Mouse (Mus musculus) C2C12 (cell line): ENCODE measurements around the gene Zc3h10. TPM values are rescaled to one million over a fixed set of nuclear protein-coding genes. Genes with fewer than 3 reads are reported as not detected.

ENCODE experiments used
- H3K27me3 ChIP-seq: one replicate; pipeline ENCODE4 v1.6.1; 2011; ENCODE audit not compliant: control insufficient read depth, insufficient read depth, insufficient read length
- H3K36me3 ChIP-seq: one replicate; pipeline ENCODE4 v1.6.1; 2011; ENCODE audit not compliant: control insufficient read depth, insufficient read depth
- H3K4me3 ChIP-seq: one replicate; pipeline ENCODE4 v1.5.1; 2011; ENCODE audit warnings: mild to moderate bottlenecking, control low read depth; ENCODE audit not compliant: poor library complexity, insufficient read depth, severe bottlenecking
- H3K79me2 ChIP-seq: one replicate; pipeline ENCODE4 v1.6.1; 2011; ENCODE audit not compliant: control insufficient read depth, insufficient read depth
- H3K79me3 ChIP-seq: one replicate; pipeline ENCODE4 v1.6.1; 2011; ENCODE audit warnings: low read depth, control low read depth
- H3ac ChIP-seq: one replicate; pipeline ENCODE3; 2011; ENCODE audit warnings: low read depth; ENCODE audit not compliant: control insufficient read depth, insufficient read length
- CEBPB ChIP-seq: IDR thresholded peaks from one replicate; pipeline ENCODE4 v1.6.1; 2011; ENCODE audit warnings: low read depth, mild to moderate bottlenecking, control low read depth, moderate library complexity
- CTCF ChIP-seq: IDR thresholded peaks from one replicate; pipeline ENCODE4 v1.5.1; 2011; ENCODE audit not compliant: control insufficient read depth, insufficient read depth, insufficient read length
- FOSL1 ChIP-seq: IDR thresholded peaks from one replicate; pipeline ENCODE4 v1.8.0; 2011; ENCODE audit warnings: mild to moderate bottlenecking, low read length; ENCODE audit not compliant: poor library complexity, insufficient read depth, severe bottlenecking
- MAX ChIP-seq: IDR thresholded peaks from one replicate; pipeline ENCODE4 v1.6.1; 2011; ENCODE audit warnings: mild to moderate bottlenecking, control low read depth
- MYOD1 ChIP-seq: IDR thresholded peaks from one replicate; pipeline ENCODE4 v1.6.1; 2011; ENCODE audit warnings: low read depth; ENCODE audit not compliant: control insufficient read depth, insufficient read length
- MYOG ChIP-seq: IDR thresholded peaks from one replicate; pipeline ENCODE4 v1.6.1; 2011; ENCODE audit not compliant: control insufficient read depth, insufficient read length; ENCODE audit errors: extremely low read depth
- USF1 ChIP-seq: IDR thresholded peaks from one replicate; pipeline ENCODE4 v1.6.1; 2011; ENCODE audit warnings: low read depth, mild to moderate bottlenecking, control low read depth, moderate library complexity
- polyA plus RNA-seq: library from polyadenylated mRNA; unstranded; fragments of >200 nt; fragmentation: generic; extraction: Trizol; gene quantifications from one replicate; pipeline ENCODE4 v1.2.1, GENCODE M21; 2012; ENCODE audit warnings: missing spikeins

Gene Zc3h10
- polyA plus RNA-seq, 1 experiment, result 13.0 TPM

- Histone ChIP-seq H3K79me3 (no peaks in the 10 kb centered on the region), H3K79me2 (no peaks in the 10 kb centered on the region), H3ac (no peak overlapping the region), H3K4me3 (no peak overlapping the region), H3K27me3 (no peaks in the 10 kb centered on the region), H3K36me3 (peaks cover 94% of the 10 kb centered on the region)
- TF ChIP-seq MAX (no peak), MYOD1 (no peak), CEBPB (no peak), FOSL1 (no peak)
Measured at GRCm38 (mm10) chr10:128515044-128515443, 32.5 kb downstream of the Zc3h10 start.

GRCm38 (mm10) chr10:128511761-128512160 lies 35.8 kb downstream of the Zc3h10 start:
- H3K27me3 ChIP-seq, result no peaks in the 10 kb centered on the region
- H3ac ChIP-seq, result no peak overlapping the region
- H3K79me2 ChIP-seq, result no peaks in the 10 kb centered on the region
- H3K4me3 ChIP-seq, result no peak overlapping the region
- TF ChIP-seq USF1 (no peak), MAX (no peak), MYOD1 (no peak), MYOG (no peak), CTCF (no peak), CEBPB (no peak), FOSL1 (no peak)
- H3K36me3 ChIP-seq, result peaks cover 71% of the 10 kb centered on the region
- H3K79me3 ChIP-seq, result no peaks in the 10 kb centered on the region

GRCm38 (mm10) chr10:128511189-128511588 lies 36.4 kb downstream of the Zc3h10 start:
- Histone ChIP-seq H3K4me3 (no peak overlapping the region), H3K79me3 (no peaks in the 10 kb centered on the region), H3ac (no peak overlapping the region), H3K79me2 (no peaks in the 10 kb centered on the region), H3K27me3 (no peaks in the 10 kb centered on the region), H3K36me3 (peaks cover 65% of the 10 kb centered on the region)
- TF ChIP-seq MAX, result no peak
- no peak for TF ChIP-seq MYOD1
- no peak for TF ChIP-seq CTCF
- no peak for TF ChIP-seq USF1
- no peak for TF ChIP-seq CEBPB
- no peak for TF ChIP-seq FOSL1
- TF ChIP-seq MYOG, result no peak

- H3K36me3 ChIP-seq, result peaks cover 57% of the 10 kb centered on the region
- no peaks in the 10 kb centered on the region for H3K79me3 ChIP-seq
- no peaks in the 10 kb centered on the region for H3K27me3 ChIP-seq
- TF ChIP-seq CTCF (no peak), FOSL1 (no peak), CEBPB (no peak), MYOD1 (no peak), MYOG (no peak), USF1 (no peak), MAX (no peak)
- no peak overlapping the region for H3K4me3 ChIP-seq
- no peak overlapping the region for H3ac ChIP-seq
- H3K79me2 ChIP-seq, result no peaks in the 10 kb centered on the region
Measured at GRCm38 (mm10) chr10:128510301-128510700, 37.3 kb downstream of the Zc3h10 start.

GRCm38 (mm10) chr10:128509831-128510230 lies 37.7 kb downstream of the Zc3h10 start:
- TF ChIP-seq MYOD1, result no peak
- no peak for TF ChIP-seq MYOG
- TF ChIP-seq CTCF, result no peak
- TF ChIP-seq USF1, result no peak
- no peak for TF ChIP-seq CEBPB
- no peak for TF ChIP-seq MAX
- no peak for TF ChIP-seq FOSL1
- Histone ChIP-seq H3K79me3 (no peaks in the 10 kb centered on the region), H3K36me3 (peaks cover 52% of the 10 kb centered on the region), H3K79me2 (no peaks in the 10 kb centered on the region), H3ac (no peak overlapping the region), H3K27me3 (no peaks in the 10 kb centered on the region), H3K4me3 (no peak overlapping the region)

DNA sequence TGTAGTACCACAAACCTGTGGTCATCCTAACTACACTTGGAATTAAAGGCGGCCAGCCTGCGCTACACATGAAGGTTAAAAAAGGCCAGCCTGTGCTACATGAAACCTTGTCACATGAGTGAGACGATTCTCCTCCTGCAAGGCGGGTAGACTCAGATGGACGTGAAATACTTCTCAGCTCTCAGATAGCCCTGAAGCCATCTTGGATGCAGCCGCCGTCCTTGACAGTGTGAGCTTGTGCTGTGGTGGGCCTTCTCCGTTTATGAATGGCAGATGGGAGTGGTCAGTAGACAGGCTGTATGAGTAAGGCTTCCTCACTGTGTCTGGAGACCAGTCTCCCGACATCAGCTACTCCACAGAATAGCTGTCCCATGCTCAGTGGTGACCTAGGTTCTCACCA lies 38.4 kb downstream of the Zc3h10 start:
- TF ChIP-seq MYOD1 (no peak), CTCF (no peak), MAX (no peak), CEBPB (no peak), MYOG (no peak), FOSL1 (no peak), USF1 (no peak)
- H3K4me3 ChIP-seq, result no peak overlapping the region
- H3K79me2 ChIP-seq, result no peaks in the 10 kb centered on the region
- H3K27me3 ChIP-seq, result no peaks in the 10 kb centered on the region
- peaks cover 46% of the 10 kb centered on the region for H3K36me3 ChIP-seq
- no peak overlapping the region for H3ac ChIP-seq
- H3K79me3 ChIP-seq, result no peaks in the 10 kb centered on the region
